Comparison of ENCODE assay signal across 13 mouse cellular contexts in genomic region chr11:36671196-36671595, GRCm38 (mm10).
"Had no signal": no experiment of that assay in that cellular context is flagged by ENCODE, and none has a peak within 500 bp of the region (broad histone marks: within the 10 kb centered on the region; RNA-seq: fewer than 3 reads in every experiment).

No protein-coding gene starts in this region.

- H3K27me3 ChIP-seq: neural tube, embryonic 15.5 days had no signal

- DNase-seq: kidney, postnatal 10 days; layer of hippocampus, adult 9-11 months; layer of hippocampus, postnatal 36 days; lung, embryonic 14.5 days; lung, postnatal 10 days; lung, postnatal 4 days; right cerebral cortex, adult 18-20 months; right cerebral cortex, postnatal 25 days; thymus, postnatal 36 days had no signal

- H3K4me2 ChIP-seq: limb, embryonic 15.5 days; liver, embryonic 12.5 days; lung, embryonic 14.5 days; neural tube, embryonic 15.5 days had no signal

- H3K4me1 ChIP-seq: limb, embryonic 15.5 days; liver, embryonic 12.5 days had no signal

- H3K27ac ChIP-seq: limb, embryonic 15.5 days; liver, embryonic 12.5 days; neural tube, embryonic 15.5 days had no signal

- H3K36me3 ChIP-seq: limb, embryonic 15.5 days; liver, embryonic 12.5 days; neural tube, embryonic 15.5 days had no signal

- ATAC-seq: liver, embryonic 12.5 days had no signal

- H3K9me3 ChIP-seq: limb, embryonic 15.5 days; liver, embryonic 12.5 days; neural tube, embryonic 15.5 days had no signal

- H3K4me3 ChIP-seq: limb, embryonic 15.5 days; liver, embryonic 12.5 days; myocyte; neural tube, embryonic 15.5 days had no signal

- H3K9ac ChIP-seq: limb, embryonic 15.5 days; liver, embryonic 12.5 days; lung, embryonic 14.5 days; neural tube, embryonic 15.5 days had no signal
